Mouse (Mus musculus): Measurements from ENCODE around the gene Grin1. TPM values are rescaled to one million over a fixed set of nuclear protein-coding genes. Genes with fewer than 3 reads are reported as not detected.
A peak's percentile ranks its signal among the peaks of the same experiment; 100 is the strongest.

Grin1 gene
- total RNA-seq, 2 experiments from 2014 or later, result 435 to 455 TPM

DNA sequence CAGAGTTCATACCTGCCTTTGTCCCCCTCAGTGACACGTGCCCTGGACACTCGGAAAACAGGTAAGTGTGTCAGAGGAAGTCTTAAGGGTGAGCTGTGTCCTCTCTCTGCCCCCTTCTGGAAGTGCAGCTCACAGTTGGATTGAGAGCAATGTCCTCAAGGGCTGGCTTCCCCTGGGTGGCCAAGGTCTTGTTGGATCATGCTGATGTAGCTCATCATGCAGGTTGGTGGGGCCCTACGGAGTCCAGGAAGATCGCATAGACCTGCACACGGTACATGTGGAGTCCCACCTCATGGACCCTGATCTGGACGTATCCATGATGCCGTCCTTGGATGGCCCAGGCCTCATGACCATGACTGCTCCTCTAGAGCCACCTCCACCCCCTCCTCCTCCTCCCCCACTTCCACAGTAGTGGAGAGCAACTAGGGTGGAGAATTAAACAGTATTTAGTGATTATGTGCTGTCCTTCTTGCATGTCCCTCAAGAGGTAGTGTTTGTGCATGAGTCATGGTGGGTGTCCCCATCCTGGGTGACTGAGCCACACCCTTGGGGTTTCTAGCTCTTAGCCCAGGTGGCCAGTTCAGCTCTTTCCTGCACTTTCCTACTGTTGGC lies 30.1 kb downstream of the Grin1 start:
- no peak for DNase-seq (ENCODE audit: low spot score in 2 of 2)
- intact Hi-C loops (cut with DNase I), result no loop called here

- DNase-seq (ENCODE audit: low spot score in 2 of 2), result no peak
Observed at GRCm38 (mm10) chr2:25287927-25288649, 30.9 kb downstream of the Grin1 start, which contains the start of gene Tmem210. Gene Tmem210, plus strand, starts transcription at chr2:25288145.

GRCm38 (mm10) chr2:25286837-25287636 lies 31.9 kb downstream of the Grin1 start:
- intact Hi-C loops (cut with DNase I), result no loop called here
- DNase-seq (ENCODE audit: low spot score in 2 of 2), result no peak

More at GRCm38 (mm10) chr2:25287927-25288649, 30.9 kb downstream of the Grin1 start, which contains the start of gene Tmem210:
- intact Hi-C loops (cut with DNase I), result no loop called here

DNA sequence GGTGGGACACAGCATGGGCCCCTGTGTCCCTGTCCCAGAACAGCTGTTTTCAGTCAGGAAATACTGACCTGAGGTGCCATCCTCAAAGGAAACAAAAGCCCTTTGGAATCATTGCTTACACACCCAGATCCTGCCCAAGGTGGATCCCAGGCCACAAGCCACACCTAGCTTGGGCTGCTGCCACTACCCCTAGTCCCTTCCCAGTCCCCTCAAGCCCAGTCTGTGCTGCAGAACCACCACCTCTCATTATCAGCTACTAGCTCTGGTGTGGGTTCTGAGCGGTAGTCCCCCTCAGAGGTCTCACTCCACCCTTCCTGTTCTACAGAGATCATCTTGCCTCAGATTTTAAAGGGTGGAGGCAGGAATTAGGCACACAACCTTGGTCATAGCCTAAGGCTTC lies 32.7 kb downstream of the Grin1 start:
- intact Hi-C loops (cut with DNase I), result no loop called here
- DNase-seq (ENCODE audit: low spot score in 2 of 2), result no peak

DNA sequence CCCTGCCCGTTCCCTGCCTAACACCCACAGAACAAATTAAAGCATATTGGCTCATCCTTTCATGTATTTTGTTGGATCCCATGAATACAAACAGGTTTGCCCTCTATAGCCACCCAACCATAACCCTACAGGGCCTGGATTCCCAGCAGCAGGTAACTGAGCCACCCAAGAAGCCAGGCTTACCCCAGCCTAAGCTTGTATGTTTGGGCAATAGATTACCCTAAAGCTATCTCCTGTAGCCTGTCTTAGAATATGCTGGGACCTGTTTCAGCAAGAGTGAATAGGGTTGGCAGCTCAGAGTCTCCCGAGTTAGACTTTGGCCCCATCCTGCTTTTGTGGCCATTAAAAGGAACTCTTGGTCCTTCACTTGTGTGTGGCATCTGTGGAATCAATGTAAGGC lies 33.4 kb downstream of the Grin1 start:
- no peak for DNase-seq (ENCODE audit: low spot score in 2 of 2)
- intact Hi-C loops (cut with DNase I), result no loop called here

DNA sequence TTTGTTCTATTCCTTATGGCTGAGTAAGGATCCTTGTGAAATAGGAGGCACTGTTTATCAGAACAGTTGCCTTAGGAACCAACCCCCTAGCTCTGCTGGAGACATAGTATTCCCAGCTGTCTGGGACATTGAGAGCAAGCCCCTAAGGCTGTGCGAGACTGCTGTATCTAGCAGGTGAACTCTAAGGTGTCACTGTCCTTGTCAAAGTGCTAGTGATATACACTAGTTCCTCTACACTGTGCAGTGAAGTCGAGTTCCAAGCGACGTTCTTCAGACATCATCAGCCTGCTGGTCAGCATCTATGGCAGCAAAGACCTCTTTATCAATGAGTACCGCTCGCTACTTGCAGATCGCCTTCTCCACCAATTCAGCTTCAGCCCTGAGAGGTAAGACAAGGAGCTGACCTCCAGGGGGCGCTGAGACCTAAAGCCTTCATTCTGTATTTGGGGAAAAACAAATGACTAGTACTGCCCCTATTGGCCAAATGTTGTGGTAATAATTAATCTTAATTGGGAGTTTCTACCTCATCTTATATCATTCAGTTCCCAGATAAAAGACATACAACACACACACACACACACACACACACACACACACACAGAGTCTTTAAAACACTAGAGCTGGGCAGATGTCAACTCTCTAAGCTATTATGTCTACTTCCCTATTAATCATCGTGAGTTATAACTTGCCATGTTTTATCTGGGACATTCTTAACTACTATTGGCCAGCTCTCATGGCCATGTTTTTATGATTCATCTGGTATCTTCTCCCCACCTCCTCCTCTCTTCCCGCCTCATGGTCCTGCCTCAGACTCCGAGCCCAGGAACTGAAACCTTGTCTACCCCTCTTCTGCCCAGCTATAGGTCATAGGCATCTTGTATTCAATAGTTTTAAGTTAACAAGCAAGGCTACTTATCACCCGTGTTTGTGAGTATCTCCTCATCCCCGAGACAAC lies 39.8 kb downstream of the Grin1 start:
- intact Hi-C loops (cut with DNase I), result no loop called here
- peak in 1 of 2 experiments; percentile 81 for DNase-seq (ENCODE audit: low spot score in 2 of 2)

GRCm38 (mm10) chr2:25273010-25273409 lies 46.0 kb downstream of the Grin1 start:
- no peak for DNase-seq (ENCODE audit: low spot score in 2 of 2)
- intact Hi-C loops (cut with DNase I), result loop anchor here (5.0 kb wide), 1 partner anchor 81 kb away; no protein-coding TSS in a partner anchor

DNA sequence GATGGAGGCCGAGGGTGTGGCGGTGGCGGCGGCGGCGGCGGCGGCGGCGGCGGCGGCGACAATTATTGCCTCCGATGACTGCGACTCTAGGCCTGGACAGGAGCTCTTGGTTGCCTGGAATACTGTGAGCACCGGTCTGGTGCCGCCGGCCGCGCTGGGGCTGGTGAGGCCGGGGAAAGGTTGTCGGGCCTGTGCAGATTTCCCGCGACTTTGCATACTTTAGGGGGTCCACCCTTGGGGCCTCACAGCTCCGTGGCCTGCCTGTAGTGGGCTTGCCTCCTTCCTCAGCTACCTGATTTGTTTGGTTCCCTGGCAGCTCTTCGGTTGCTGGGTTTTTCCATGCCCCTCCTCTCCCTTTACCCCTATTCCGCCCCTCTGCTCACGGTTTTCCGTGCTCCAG lies 46.5 kb downstream of the Grin1 start:
- intact Hi-C loops (cut with DNase I), result loop anchor here (1.0 to 5.0 kb wide), 2 partner anchors 60 to 80 kb away; partner anchors contain the start of gene Man1b1
- DNase-seq (ENCODE audit: low spot score in 2 of 2), result no peak

GRCm38 (mm10) chr2:25271827-25272511 lies 47.0 kb downstream of the Grin1 start, which contains the start of the genes Ssna1 and Anapc2:
Gene Ssna1, minus strand, starts transcription at chr2:25272438.
Gene Anapc2, plus strand, starts transcription at chr2:25272478.
- intact Hi-C loops (cut with DNase I), result loop anchor here (1.0 to 5.0 kb wide), 3 partner anchors 9 to 80 kb away; partner anchors contain the start of gene Man1b1
- DNase-seq (ENCODE audit: low spot score in 2 of 2), result peak; percentile 98 to 99

- DNase-seq (ENCODE audit: low spot score in 2 of 2), result no peak
- intact Hi-C loops (cut with DNase I), result no loop called here
Observed at GRCm38 (mm10) chr2:25267746-25268309, 51.2 kb downstream of the Grin1 start.

DNA sequence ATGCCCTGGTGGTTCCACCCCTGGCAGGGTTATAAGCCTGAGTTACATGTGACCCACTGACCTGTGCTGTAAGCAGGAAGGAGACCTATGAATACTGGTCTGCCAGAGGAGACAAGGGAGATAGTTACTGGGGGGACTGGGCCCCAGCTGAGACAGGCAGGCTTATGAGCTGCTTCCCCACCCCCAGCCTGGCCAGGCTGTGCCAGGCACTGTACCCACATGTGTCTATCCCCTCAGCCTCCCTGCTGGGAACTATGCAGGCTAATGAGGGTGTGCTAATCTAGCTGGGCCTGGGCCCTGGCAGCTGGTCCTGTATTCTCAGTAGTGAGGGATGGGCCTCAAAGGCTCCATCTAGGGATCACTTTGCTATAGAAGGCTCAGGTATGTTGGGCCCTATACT lies 51.7 kb downstream of the Grin1 start:
- DNase-seq (ENCODE audit: low spot score in 2 of 2), result no peak
- intact Hi-C loops (cut with DNase I), result no loop called here

GRCm38 (mm10) chr2:25266720-25267119 lies 52.3 kb downstream of the Grin1 start:
- DNase-seq (ENCODE audit: low spot score in 2 of 2), result peak in 1 of 2 experiments; percentile 35
- intact Hi-C loops (cut with DNase I), result no loop called here

- no peak for DNase-seq (ENCODE audit: low spot score in 2 of 2)
- intact Hi-C loops (cut with DNase I), result no loop called here
Observed at GRCm38 (mm10) chr2:25265897-25266656, 52.9 kb downstream of the Grin1 start.

GRCm38 (mm10) chr2:25264851-25265250 lies 54.1 kb downstream of the Grin1 start:
- no peak for DNase-seq (ENCODE audit: low spot score in 2 of 2)
- intact Hi-C loops (cut with DNase I), result no loop called here

DNA sequence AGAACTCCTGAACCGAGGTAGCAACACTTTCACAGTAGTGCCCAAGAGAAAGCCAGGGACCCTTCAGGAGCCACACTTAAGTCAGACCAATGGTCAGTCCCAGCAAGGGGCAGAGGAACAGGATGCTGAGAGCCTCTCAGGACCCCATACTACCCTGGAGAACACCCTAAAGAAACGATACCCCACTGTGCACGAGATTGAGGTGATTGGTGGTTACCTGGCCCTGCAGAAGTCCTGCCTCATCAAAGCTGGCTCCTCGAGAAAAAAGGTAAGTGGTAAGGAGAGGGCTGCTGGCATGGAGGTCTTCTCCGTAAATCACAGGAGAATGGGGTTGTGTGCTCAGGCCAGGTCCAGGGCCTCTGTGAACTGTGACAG lies 54.7 kb downstream of the Grin1 start:
- no peak for DNase-seq (ENCODE audit: low spot score in 2 of 2)
- intact Hi-C loops (cut with DNase I), result no loop called here

GRCm38 (mm10) chr2:25263623-25264285 lies 55.2 kb downstream of the Grin1 start:
- no peak for DNase-seq (ENCODE audit: low spot score in 2 of 2)
- intact Hi-C loops (cut with DNase I), result loop anchor here (1.0 kb wide), 1 partner anchor 8 kb away; no protein-coding TSS in a partner anchor

Data from left cerebral cortex, postnatal 25 days (tissue).